8 mouse cellular contexts compared by ENCODE assay signal in the genomic region with DNA sequence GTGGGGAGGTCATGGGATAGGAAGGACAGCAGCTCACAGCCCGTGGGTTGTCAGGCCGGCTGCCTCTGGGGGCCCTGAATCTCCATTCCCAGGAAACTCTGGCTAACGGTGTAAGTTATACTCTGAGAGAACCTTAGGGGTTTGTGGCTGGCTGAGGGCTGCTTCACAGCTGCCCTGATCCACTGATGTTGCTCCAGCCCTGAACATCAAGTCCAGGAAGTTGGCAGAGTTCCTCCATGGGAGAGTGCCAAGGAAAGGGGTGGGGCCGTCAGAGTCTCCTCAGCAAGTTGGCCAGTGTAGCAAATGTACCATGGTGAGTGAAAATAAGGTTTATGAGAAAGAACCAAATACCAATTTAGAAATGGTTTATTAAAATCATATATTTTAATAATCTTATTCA. TPM values are rescaled to one million over a fixed set of nuclear protein-coding genes. Genes with fewer than 3 reads are reported as not detected.
DNase-seq lines count a peak whose midpoint lies in the region; ATAC-seq and TF ChIP-seq lines count a peak whose summit lies in the region.

No protein-coding gene starts in this region.

- no peaks in the 10 kb centered on the region for H3K9me3 ChIP-seq in kidney, embryonic 15.5 days (replicated peaks)
- no peaks in the 10 kb centered on the region for H3K9me3 ChIP-seq in embryonic facial prominence, embryonic 14.5 days (ENCODE audit: control insufficient read depth, low read length)
- no peaks in the 10 kb centered on the region for H3K9me3 ChIP-seq in midbrain, embryonic 10.5 days (replicated peaks)

- TF ChIP-seq POLR2A in kidney, adult 2 months (IDR thresholded peaks at IDR 0.05; ENCODE audit: low read depth, low read length), result no peak

- H3K9ac ChIP-seq in kidney, embryonic 15.5 days, result no peak overlapping the region
- H3K9ac ChIP-seq in embryonic facial prominence, embryonic 14.5 days (ENCODE audit: low read depth, low read length), result no peak overlapping the region

- H3K27me3 ChIP-seq in kidney, embryonic 15.5 days, result no peaks in the 10 kb centered on the region
- H3K27me3 ChIP-seq in embryonic facial prominence, embryonic 14.5 days (replicated peaks; ENCODE audit: control insufficient read depth, insufficient read depth, low read length), result no peaks in the 10 kb centered on the region
- H3K27me3 ChIP-seq in kidney, adult 2 months (replicated peaks; ENCODE audit: control insufficient read depth, insufficient read depth, low read length), result no peaks in the 10 kb centered on the region
- no peaks in the 10 kb centered on the region for H3K27me3 ChIP-seq in midbrain, embryonic 10.5 days (ENCODE audit: low read depth, poor library complexity, severe bottlenecking)

- TF ChIP-seq CTCF in kidney, adult 2 months (conservative IDR thresholded peaks at IDR 0.05; ENCODE audit: insufficient read depth, insufficient read length, low read depth, low read length), result no peak

- H3K4me3 ChIP-seq in kidney, embryonic 15.5 days (replicated peaks), result no peak overlapping the region
- H3K4me3 ChIP-seq in embryonic facial prominence, embryonic 14.5 days (ENCODE audit: low read depth, low read length), result no peak overlapping the region
- no peak overlapping the region for H3K4me3 ChIP-seq in kidney, adult 2 months (ENCODE audit: insufficient read depth, low read depth, low read length)
- no peak overlapping the region for H3K4me3 ChIP-seq in midbrain, embryonic 10.5 days

- WGBS in kidney, embryonic 15.5 days, result 52% methylated on average over 4 of the region's 4 CpGs
- WGBS in embryonic facial prominence, embryonic 14.5 days, result 25% methylated on average over 4 of the region's 4 CpGs
- 15% methylated on average over 4 of the region's 4 CpGs for WGBS in kidney, adult 2 months
- WGBS in midbrain, embryonic 10.5 days, result 84% methylated on average over 4 of the region's 4 CpGs

- DNase-seq in kidney, adult 18-20 months, result peak; percentile 88
- DNase-seq in embryonic facial prominence, embryonic 14.5 days (ENCODE audit: low spot score), result peak; percentile 91
- peak; percentile 95 for DNase-seq in kidney, adult 2 months
- peak; percentile 95 for DNase-seq in lung, postnatal 14 days
- peak; percentile 94 for DNase-seq in urinary bladder, postnatal 14 days (ENCODE audit: low spot score)
- DNase-seq in frontal cortex, postnatal 25 days (ENCODE audit: low spot score in 2 of 2), result no peak
- DNase-seq in midbrain, embryonic 10.5 days (ENCODE audit: low spot score), result no peak

- no peak overlapping the region for H3K4me2 ChIP-seq in kidney, embryonic 15.5 days
- no peak overlapping the region for H3K4me2 ChIP-seq in embryonic facial prominence, embryonic 14.5 days (ENCODE audit: low read depth, low read length)

- peaks cover 22% of the 10 kb centered on the region for H3K4me1 ChIP-seq in kidney, embryonic 15.5 days
- peaks cover 15% of the 10 kb centered on the region for H3K4me1 ChIP-seq in embryonic facial prominence, embryonic 14.5 days (ENCODE audit: control insufficient read depth, insufficient read depth, low read length)
- no peaks in the 10 kb centered on the region for H3K4me1 ChIP-seq in kidney, adult 2 months (ENCODE audit: control insufficient read depth, insufficient read depth, low read length)
- H3K4me1 ChIP-seq in midbrain, embryonic 10.5 days, result peaks cover 5% of the 10 kb centered on the region; the same call in 1 of the 2 replicates

- no peak for ATAC-seq in kidney, embryonic 15.5 days (replicated peaks; ENCODE audit: low FRiP score)
- peak; percentile 82 for ATAC-seq in embryonic facial prominence, embryonic 14.5 days (ENCODE audit: low read depth)

- H3K27ac ChIP-seq in kidney, embryonic 15.5 days, result no peak overlapping the region
- peak overlapping the region; percentile 81 for H3K27ac ChIP-seq in embryonic facial prominence, embryonic 14.5 days (replicated peaks; ENCODE audit: low read depth, low read length)
- H3K27ac ChIP-seq in kidney, adult 2 months (ENCODE audit: insufficient read depth, low read depth, low read length), result no peak overlapping the region
- no peak overlapping the region for H3K27ac ChIP-seq in midbrain, embryonic 10.5 days (replicated peaks)

- no peaks in the 10 kb centered on the region for H3K36me3 ChIP-seq in kidney, embryonic 15.5 days
- H3K36me3 ChIP-seq in embryonic facial prominence, embryonic 14.5 days (ENCODE audit: control insufficient read depth, insufficient read depth, low read length), result no peaks in the 10 kb centered on the region
- no peaks in the 10 kb centered on the region for H3K36me3 ChIP-seq in kidney, adult 2 months (ENCODE audit: control insufficient read depth, insufficient read depth, low read length)
- H3K36me3 ChIP-seq in midbrain, embryonic 10.5 days, result no peaks in the 10 kb centered on the region

RNA-seq across cellular contexts. Expression of gene Ccdc121, which starts 18.1 kb away (rescaled TPM):
- 0.08 and 0.32 TPM in 2 replicates for polyA plus RNA-seq in kidney, embryonic 15.5 days (2015; fragmentation: Nextera tagmentation; extraction: Ambion mirVana)
- 0.10 and 0.36 TPM in 2 replicates for polyA plus RNA-seq in embryonic facial prominence, embryonic 14.5 days (2014; fragmentation: Nextera tagmentation; extraction: Ambion mirVana)
- polyA plus RNA-seq in kidney, adult 2 months (2012; rRNA removed), result not detected in 2 replicates
- polyA plus RNA-seq in midbrain, embryonic 10.5 days (2016; fragmentation: Nextera tagmentation; extraction: Ambion mirVana), result 0.09 TPM in 1 of 2 replicates, not detected in the other

RNA-seq across cellular contexts. Expression of gene Dnah14, which starts 47.0 kb away (rescaled TPM):
- polyA plus RNA-seq in kidney, embryonic 15.5 days (2015; fragmentation: Nextera tagmentation; extraction: Ambion mirVana), result 1.4 and 2.0 TPM in 2 replicates
- 1.7 and 1.8 TPM in 2 replicates for polyA plus RNA-seq in embryonic facial prominence, embryonic 14.5 days (2014; fragmentation: Nextera tagmentation; extraction: Ambion mirVana)
- polyA plus RNA-seq in kidney, adult 2 months (2012; rRNA removed), result not detected in 2 replicates
- polyA plus RNA-seq in midbrain, embryonic 10.5 days (2016; fragmentation: Nextera tagmentation; extraction: Ambion mirVana), result 1.9 and 2.1 TPM in 2 replicates

Comparison
In these comparisons a context has a peak if more than half of its experiments do, and no peak if none do; other contexts are left out.
1. DNase-seq: peak in kidney, adult 18-20 months (single experiment), embryonic facial prominence, embryonic 14.5 days (single experiment), kidney, adult 2 months (single experiment), lung, postnatal 14 days (single experiment) and urinary bladder, postnatal 14 days (single experiment); none in frontal cortex, postnatal 25 days (0 of 2) and midbrain, embryonic 10.5 days (single experiment).